Mouse (Mus musculus): ENCODE data around the gene Mfsd8. TPM values are rescaled to one million over a fixed set of nuclear protein-coding genes. Genes with fewer than 3 reads are reported as not detected.

Gene Mfsd8
- 24.9 TPM for polyA plus RNA-seq (2014; fragmentation: Illumina TruSeq; extraction: RNeasy Lipid Tissue Mini Kit (QIAGEN cat#74804))

GRCm38 (mm10) chr3:40846473-40846956, at the start of gene Mfsd8:
Gene Mfsd8 (minus strand): TSS chr3:40846886.

GRCm38 (mm10) chr3:40846957-40847017, 101 bp upstream of the Mfsd8 start, which contains the start of gene Abhd18:
Gene Abhd18 (plus strand): TSS chr3:40846970.

GRCm38 (mm10) chr3:40799530-40800372, 46.9 kb downstream of the Mfsd8 start, which contains the start of gene Plk4:
Gene Plk4 (plus strand): TSS chr3:40800019.

Other genes starting within 250 kb of the Mfsd8 start
- 4.4 TPM for gene Slc25a31, start 138.0 kb downstream of the Mfsd8 start, polyA plus RNA-seq (2014; fragmentation: Illumina TruSeq; extraction: RNeasy Lipid Tissue Mini Kit (QIAGEN cat#74804))
- gene Hspa4l, start 102.4 kb downstream of the Mfsd8 start, polyA plus RNA-seq (2014; fragmentation: Illumina TruSeq; extraction: RNeasy Lipid Tissue Mini Kit (QIAGEN cat#74804)), result 96.7 TPM
- gene Plk4, start 46.9 kb downstream of the Mfsd8 start, polyA plus RNA-seq (2014; fragmentation: Illumina TruSeq; extraction: RNeasy Lipid Tissue Mini Kit (QIAGEN cat#74804)), result 67.4 TPM
- gene Abhd18, start 84 bp upstream of the Mfsd8 start, polyA plus RNA-seq (2014; fragmentation: Illumina TruSeq; extraction: RNeasy Lipid Tissue Mini Kit (QIAGEN cat#74804)), result 12.5 TPM
- gene 1700034I23Rik, start 55.7 kb upstream of the Mfsd8 start, polyA plus RNA-seq (2014; fragmentation: Illumina TruSeq; extraction: RNeasy Lipid Tissue Mini Kit (QIAGEN cat#74804)), result not detected
- 36.2 TPM for gene Larp1b, start 102.9 kb upstream of the Mfsd8 start, polyA plus RNA-seq (2014; fragmentation: Illumina TruSeq; extraction: RNeasy Lipid Tissue Mini Kit (QIAGEN cat#74804))
- gene Pgrmc2, start 236.2 kb upstream of the Mfsd8 start, polyA plus RNA-seq (2014; fragmentation: Illumina TruSeq; extraction: RNeasy Lipid Tissue Mini Kit (QIAGEN cat#74804)), result 116 TPM

Data from ovary, adult 10 weeks (tissue).